Mouse (Mus musculus): Measurements from ENCODE around the gene Arhgap22. TPM values are rescaled to one million over a fixed set of nuclear protein-coding genes. Genes with fewer than 3 reads are reported as not detected.
A peak's percentile ranks its signal among the peaks of the same experiment; 100 is the strongest.

Arhgap22 gene
- total RNA-seq, 2 experiments from 2014 or later = 0.95 to 1.0 TPM

GRCm38 (mm10) chr14:33210806-33211205 lies 3.0 kb upstream of the Arhgap22 start:
- intact Hi-C loops (cut with DNase I) = loop anchor here (5.0 kb wide), 1 partner anchor 161 kb away; no protein-coding TSS in a partner anchor
- no peak for DNase-seq

GRCm38 (mm10) chr14:33212271-33212957 lies 1.4 kb upstream of the Arhgap22 start:
- DNase-seq = no peak
- intact Hi-C loops (cut with DNase I) = loop anchor here (5.0 kb wide), 1 partner anchor 160 kb away; no protein-coding TSS in a partner anchor

- DNase-seq = no peak
- intact Hi-C loops (cut with DNase I) = loop anchor here (1.0 to 5.0 kb wide), 2 partner anchors 90 to 159 kb away; no protein-coding TSS in a partner anchor
These were observed 892 bp upstream of the Arhgap22 start for GRCm38 (mm10) chr14:33212958-33213309.

- DNase-seq = no peak
- intact Hi-C loops (cut with DNase I) = loop anchor here (5.0 kb wide), 1 partner anchor 158 kb away; no protein-coding TSS in a partner anchor
These were observed 922 bp downstream of the Arhgap22 start for GRCm38 (mm10) chr14:33214767-33215128.

- no peak for DNase-seq
- intact Hi-C loops (cut with DNase I) = no loop called here
These were observed 1.3 kb downstream of the Arhgap22 start for GRCm38 (mm10) chr14:33215163-33215562.

- DNase-seq = no peak
- intact Hi-C loops (cut with DNase I) = no loop called here
These were observed 2.8 kb downstream of the Arhgap22 start for GRCm38 (mm10) chr14:33216343-33217208.

GRCm38 (mm10) chr14:33225235-33225634 lies 11.4 kb downstream of the Arhgap22 start:
- DNase-seq = no peak
- intact Hi-C loops (cut with DNase I) = no loop called here

GRCm38 (mm10) chr14:33230672-33231071 lies 16.8 kb downstream of the Arhgap22 start:
- intact Hi-C loops (cut with DNase I) = no loop called here

GRCm38 (mm10) chr14:33231311-33231710 lies 17.5 kb downstream of the Arhgap22 start:
- DNase-seq = no peak
- intact Hi-C loops (cut with DNase I) = no loop called here

More at GRCm38 (mm10) chr14:33230672-33231071, 16.8 kb downstream of the Arhgap22 start:
- no peak for DNase-seq

- intact Hi-C loops (cut with DNase I) = no loop called here
- peak in 1 of 2 experiments; percentile 24 for DNase-seq
These were observed 18.2 kb downstream of the Arhgap22 start for GRCm38 (mm10) chr14:33232048-33232447.

GRCm38 (mm10) chr14:33235661-33236060 lies 21.8 kb downstream of the Arhgap22 start:
- DNase-seq = no peak
- intact Hi-C loops (cut with DNase I) = no loop called here

GRCm38 (mm10) chr14:33240400-33240799 lies 26.6 kb downstream of the Arhgap22 start:
- intact Hi-C loops (cut with DNase I) = no loop called here
- no peak for DNase-seq

- DNase-seq = no peak
- intact Hi-C loops (cut with DNase I) = no loop called here
These were observed 29.4 kb downstream of the Arhgap22 start for GRCm38 (mm10) chr14:33243261-33243660.

- intact Hi-C loops (cut with DNase I) = no loop called here
These were observed 30.7 kb downstream of the Arhgap22 start for GRCm38 (mm10) chr14:33244519-33244918.

GRCm38 (mm10) chr14:33244946-33245345 lies 31.1 kb downstream of the Arhgap22 start:
- intact Hi-C loops (cut with DNase I) = no loop called here
- DNase-seq = no peak

More at GRCm38 (mm10) chr14:33244519-33244918, 30.7 kb downstream of the Arhgap22 start:
- DNase-seq = peak in 1 of 2 experiments; percentile 44

- intact Hi-C loops (cut with DNase I) = no loop called here
These were observed 32.6 kb downstream of the Arhgap22 start for GRCm38 (mm10) chr14:33246476-33246875.

GRCm38 (mm10) chr14:33247623-33248022 lies 33.8 kb downstream of the Arhgap22 start:
- DNase-seq = peak; percentile 73 to 77
- intact Hi-C loops (cut with DNase I) = no loop called here

More at GRCm38 (mm10) chr14:33246476-33246875, 32.6 kb downstream of the Arhgap22 start:
- DNase-seq = peak; percentile 54 to 73

- intact Hi-C loops (cut with DNase I) = no loop called here
- DNase-seq = no peak
These were observed 34.9 kb downstream of the Arhgap22 start for GRCm38 (mm10) chr14:33248741-33249140.

GRCm38 (mm10) chr14:33250215-33250939 lies 36.6 kb downstream of the Arhgap22 start:
- intact Hi-C loops (cut with DNase I) = no loop called here
- DNase-seq = peak; percentile 19 to 27

- intact Hi-C loops (cut with DNase I) = no loop called here
- DNase-seq = no peak
These were observed 37.3 kb downstream of the Arhgap22 start for GRCm38 (mm10) chr14:33250956-33251745.

All from heart, postnatal 14 days (tissue).